Mouse (Mus musculus): ENCODE measurements around the gene Rpa3. TPM values are rescaled to one million over a fixed set of nuclear protein-coding genes. Genes with fewer than 3 reads are reported as not detected.

The Rpa3 gene
- polyA plus RNA-seq, 1 experiment from 2014 or later: 182 TPM

DNA sequence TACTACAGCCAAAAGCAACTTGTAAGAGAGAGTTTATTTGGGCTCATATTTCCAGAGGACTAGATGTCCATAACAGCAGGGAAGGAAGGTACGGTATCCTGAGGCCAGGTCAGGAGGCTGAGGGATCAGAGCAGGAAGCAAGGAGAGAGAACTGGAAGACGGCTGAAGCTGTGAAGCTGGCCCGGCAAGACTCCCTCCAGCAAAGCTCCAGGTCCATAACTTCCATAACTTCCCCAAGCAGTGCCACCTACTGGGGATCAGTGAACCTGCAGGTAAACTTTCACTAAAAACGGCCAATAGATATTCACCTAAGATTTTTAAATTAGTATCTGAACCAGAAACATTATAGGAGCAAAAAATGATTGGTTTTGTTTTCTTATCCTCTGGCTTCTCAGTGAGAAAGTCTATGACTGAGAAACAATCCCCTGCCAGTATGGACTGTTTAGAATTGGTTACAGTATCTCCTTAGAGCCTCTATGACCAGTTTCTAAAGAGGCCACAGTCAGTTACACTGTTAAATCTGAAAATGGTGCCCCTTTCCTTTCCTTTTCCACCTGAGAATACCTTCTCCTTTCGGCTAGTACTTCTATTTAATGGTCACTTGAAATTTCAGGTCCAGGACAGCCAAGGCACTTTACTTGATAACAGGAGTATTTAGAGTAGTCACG, 15.5 kb upstream of the Rpa3 start:
- no peaks in the 10 kb centered on the region for H3K9me3 ChIP-seq (replicated peaks; ENCODE audit: low read length)
- no peaks in the 10 kb centered on the region for H3K4me1 ChIP-seq (replicated peaks; ENCODE audit: insufficient read depth, low read length)
- DNase-seq (ENCODE audit: low spot score): peak; percentile 84
- no peaks in the 10 kb centered on the region for H3K36me3 ChIP-seq (ENCODE audit: insufficient read depth, low read length)
- WGBS: 31% methylated on average over 6 of the region's 6 CpGs
- H3K4me2 ChIP-seq (ENCODE audit: low read length): no peak overlapping the region
- H3K27ac ChIP-seq: no peak overlapping the region
- ATAC-seq (replicated peaks; ENCODE audit: low FRiP score, low read depth): 0 out of 2 replicates have a peak, but pooled peaks have one; percentile 43
- no peak overlapping the region for H3K9ac ChIP-seq (ENCODE audit: low read depth, low read length)
- no peaks in the 10 kb centered on the region for H3K27me3 ChIP-seq (ENCODE audit: insufficient read depth, low read length)
- H3K4me3 ChIP-seq (replicated peaks; ENCODE audit: low read depth, low read length): no peak overlapping the region
- peak; percentile 78 for TF ChIP-seq CTCF (IDR thresholded peaks at IDR 0.05; ENCODE audit: low read depth)

DNA sequence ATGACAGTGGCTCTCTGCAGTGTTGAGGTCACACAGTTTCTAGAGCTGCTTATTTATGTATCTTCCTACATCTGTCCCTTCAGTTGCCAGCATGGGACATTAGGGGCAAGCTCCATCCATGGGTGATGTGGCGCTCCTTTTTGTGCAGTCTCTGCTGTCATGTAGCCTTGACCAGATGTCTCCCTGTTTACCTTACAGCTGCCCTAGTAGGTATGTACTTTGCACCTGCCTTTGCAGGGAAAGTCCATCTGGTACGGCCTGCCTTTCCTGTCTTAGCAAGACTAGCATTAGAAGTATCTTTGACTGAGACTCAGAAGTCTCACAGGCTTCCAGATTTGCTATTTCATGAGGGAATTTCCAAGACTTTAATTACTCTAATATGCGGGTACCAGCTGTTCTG, 12.1 kb upstream of the Rpa3 start:
- no peaks in the 10 kb centered on the region for H3K36me3 ChIP-seq (ENCODE audit: insufficient read depth, low read length)
- no peak overlapping the region for H3K9ac ChIP-seq (ENCODE audit: low read depth, low read length)
- no peaks in the 10 kb centered on the region for H3K4me1 ChIP-seq (replicated peaks; ENCODE audit: insufficient read depth, low read length)
- no peaks in the 10 kb centered on the region for H3K9me3 ChIP-seq (replicated peaks; ENCODE audit: low read length)
- ATAC-seq (replicated peaks; ENCODE audit: low FRiP score, low read depth) (no peak), DNase-seq (ENCODE audit: low spot score) (no peak)
- 91% methylated on average over 3 of the region's 3 CpGs for WGBS
- no peak overlapping the region for H3K27ac ChIP-seq
- no peak overlapping the region for H3K4me3 ChIP-seq (replicated peaks; ENCODE audit: low read depth, low read length)
- H3K27me3 ChIP-seq (ENCODE audit: insufficient read depth, low read length): no peaks in the 10 kb centered on the region
- no peak for TF ChIP-seq CTCF (IDR thresholded peaks at IDR 0.05; ENCODE audit: low read depth)
- H3K4me2 ChIP-seq (ENCODE audit: low read length): no peak overlapping the region

DNA sequence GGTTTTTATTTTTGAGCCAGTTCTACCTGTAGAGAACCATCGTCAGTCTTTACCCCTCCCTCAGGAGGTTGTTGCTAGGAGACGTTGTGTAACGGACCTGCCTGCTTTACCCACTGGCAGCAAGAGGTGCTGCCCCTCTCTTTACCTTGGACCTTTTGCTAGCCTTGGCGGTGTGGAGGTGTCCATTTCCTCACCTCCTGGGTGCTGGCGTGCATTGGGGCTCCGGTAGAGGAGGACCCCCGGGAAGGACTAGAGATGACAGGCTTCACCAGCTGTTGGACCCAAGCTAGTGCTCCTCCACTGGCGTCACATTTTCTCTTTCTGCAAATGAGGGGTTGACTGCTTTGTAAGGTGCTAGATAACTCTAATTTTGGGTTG, 683 bp upstream of the Rpa3 start:
- H3K27me3 ChIP-seq (ENCODE audit: insufficient read depth, low read length): no peaks in the 10 kb centered on the region
- H3K9me3 ChIP-seq (replicated peaks; ENCODE audit: low read length): no peaks in the 10 kb centered on the region
- 0 out of 2 replicates have a peak, but pooled peaks have one; percentile 1 for TF ChIP-seq CTCF (IDR thresholded peaks at IDR 0.05; ENCODE audit: low read depth)
- peak; percentile 60; the same call in 1 of the 2 replicates for ATAC-seq (replicated peaks; ENCODE audit: low FRiP score, low read depth)
- peak overlapping the region; percentile 75 for H3K9ac ChIP-seq (ENCODE audit: low read depth, low read length)
- peak overlapping the region; percentile 76; the same call in 1 of the 2 replicates for H3K27ac ChIP-seq
- peak overlapping the region; percentile 59 for H3K4me3 ChIP-seq (replicated peaks; ENCODE audit: low read depth, low read length)
- under 1% methylated on average over 8 of the region's 8 CpGs for WGBS
- no peaks in the 10 kb centered on the region; the same call in 1 of the 2 replicates for H3K4me1 ChIP-seq (replicated peaks; ENCODE audit: insufficient read depth, low read length)
- H3K36me3 ChIP-seq (ENCODE audit: insufficient read depth, low read length): no peaks in the 10 kb centered on the region
- H3K4me2 ChIP-seq (ENCODE audit: low read length): peak overlapping the region; percentile 93
- no peak for DNase-seq (ENCODE audit: low spot score)

DNA sequence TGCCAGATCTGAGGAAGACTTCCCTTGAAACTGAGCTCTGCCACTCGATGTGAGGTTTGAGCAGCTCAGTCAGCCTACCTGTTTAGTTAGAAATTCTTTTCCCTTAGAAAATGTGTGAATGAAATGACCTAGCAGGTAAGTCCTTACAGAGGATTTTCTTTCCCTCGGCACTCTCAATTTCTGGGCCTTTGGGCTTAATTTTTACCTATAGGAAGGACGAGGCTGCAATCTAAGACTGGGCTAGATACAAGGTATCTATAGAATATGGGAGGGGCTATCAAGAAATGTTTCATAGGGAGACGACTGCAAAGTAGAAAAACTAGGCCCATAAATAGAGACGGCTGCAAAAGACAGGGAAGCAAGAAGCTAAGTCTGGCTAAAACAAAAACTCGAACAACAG, 657 bp downstream of the Rpa3 start:
- Histone ChIP-seq H3K4me2 (ENCODE audit: low read length) (peak overlapping the region; percentile 80), H3K4me1 (replicated peaks; ENCODE audit: insufficient read depth, low read length) (no peaks in the 10 kb centered on the region; the same call in 1 of the 2 replicates), H3K4me3 (replicated peaks; ENCODE audit: low read depth, low read length) (peak overlapping the region; percentile 59), H3K9me3 (replicated peaks; ENCODE audit: low read length) (no peaks in the 10 kb centered on the region), H3K27me3 (ENCODE audit: insufficient read depth, low read length) (no peaks in the 10 kb centered on the region), H3K36me3 (ENCODE audit: insufficient read depth, low read length) (no peaks in the 10 kb centered on the region), H3K27ac (peak overlapping the region; percentile 85), H3K9ac (ENCODE audit: low read depth, low read length) (peak overlapping the region; percentile 75)
- WGBS: 6% methylated on average over 6 of the region's 6 CpGs
- ATAC-seq (replicated peaks; ENCODE audit: low FRiP score, low read depth): no peak
- TF ChIP-seq CTCF (IDR thresholded peaks at IDR 0.05; ENCODE audit: low read depth): no peak
- DNase-seq (ENCODE audit: low spot score): peak; percentile 18

DNA sequence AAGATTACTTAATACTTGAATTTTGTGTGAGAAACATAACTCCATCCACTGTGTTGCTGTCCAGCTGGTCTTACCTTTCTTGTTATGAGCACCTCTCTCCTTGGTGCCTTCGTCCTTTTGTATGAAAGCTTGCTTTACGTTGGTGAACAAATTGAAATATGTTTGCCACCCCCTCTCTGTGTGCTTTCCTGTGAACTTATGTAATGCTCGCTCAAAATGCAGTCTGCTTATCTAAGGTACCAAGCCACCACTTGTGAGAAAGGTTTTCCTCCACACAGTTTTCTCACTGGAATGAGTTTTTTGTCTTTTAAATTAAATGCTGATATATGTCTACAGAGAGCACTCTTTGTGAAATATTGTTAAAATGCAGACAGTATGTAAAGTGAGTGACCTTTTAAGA, 30.4 kb downstream of the Rpa3 start:
- Histone ChIP-seq H3K4me2 (ENCODE audit: low read length) (no peak overlapping the region), H3K27me3 (ENCODE audit: insufficient read depth, low read length) (no peaks in the 10 kb centered on the region), H3K36me3 (ENCODE audit: insufficient read depth, low read length) (peaks cover 30% of the 10 kb centered on the region), H3K4me1 (replicated peaks; ENCODE audit: insufficient read depth, low read length) (no peaks in the 10 kb centered on the region), H3K27ac (no peak overlapping the region), H3K9me3 (replicated peaks; ENCODE audit: low read length) (no peaks in the 10 kb centered on the region), H3K4me3 (replicated peaks; ENCODE audit: low read depth, low read length) (no peak overlapping the region), H3K9ac (ENCODE audit: low read depth, low read length) (no peak overlapping the region)
- no peak for DNase-seq (ENCODE audit: low spot score)
- 91% methylated on average over 3 of the region's 3 CpGs for whole genome bisulfite sequencing
- no peak for TF ChIP-seq CTCF (IDR thresholded peaks at IDR 0.05; ENCODE audit: low read depth)
- ATAC-seq (replicated peaks; ENCODE audit: low FRiP score, low read depth): no peak

DNA sequence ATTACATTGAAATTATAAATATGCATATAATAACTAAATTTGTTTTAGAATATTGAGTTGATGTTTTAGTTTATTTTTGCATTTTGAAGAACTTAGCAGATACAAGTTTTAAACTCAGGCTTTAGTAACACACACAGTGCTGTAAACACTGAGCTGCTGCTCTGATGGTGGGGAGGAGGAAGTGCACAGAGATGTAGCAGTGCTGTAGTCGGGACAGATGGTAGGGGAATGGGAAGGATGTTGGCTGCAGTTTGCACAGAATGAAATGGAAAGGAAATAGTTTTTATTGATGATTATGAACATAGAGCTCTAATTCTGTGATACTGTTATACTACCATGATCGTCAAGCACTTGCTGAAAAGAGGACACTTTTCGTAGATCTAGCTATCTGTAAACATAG, 31.9 kb downstream of the Rpa3 start:
- 81% methylated on average over 3 of the region's 3 CpGs for WGBS
- ATAC-seq (replicated peaks; ENCODE audit: low FRiP score, low read depth): no peak

More for the DNA sequence above, 31.9 kb downstream of the Rpa3 start:
- no peak for TF ChIP-seq CTCF (IDR thresholded peaks at IDR 0.05; ENCODE audit: low read depth)
- no peak overlapping the region for H3K4me2 ChIP-seq (ENCODE audit: low read length)
- no peaks in the 10 kb centered on the region for H3K9me3 ChIP-seq (replicated peaks; ENCODE audit: low read length)
- no peak overlapping the region for H3K9ac ChIP-seq (ENCODE audit: low read depth, low read length)
- no peak overlapping the region for H3K27ac ChIP-seq
- peaks cover 20% of the 10 kb centered on the region for H3K36me3 ChIP-seq (ENCODE audit: insufficient read depth, low read length)
- H3K27me3 ChIP-seq (ENCODE audit: insufficient read depth, low read length): no peaks in the 10 kb centered on the region
- no peak overlapping the region for H3K4me3 ChIP-seq (replicated peaks; ENCODE audit: low read depth, low read length)
- no peak for DNase-seq (ENCODE audit: low spot score)
- no peaks in the 10 kb centered on the region for H3K4me1 ChIP-seq (replicated peaks; ENCODE audit: insufficient read depth, low read length)
